Mouse (Mus musculus) lung, embryonic 14.5 days (tissue): ENCODE measurements around the gene Skiv2l. TPM values are rescaled to one million over a fixed set of nuclear protein-coding genes. Genes with fewer than 3 reads are reported as not detected.
"Not testable (repeated sequence)": the region's sequence is repeated elsewhere in the genome, so short reads cannot be mapped to it uniquely, and the experiment has no call there.

Experiments used
- ATAC-seq: fragments of 200-750 bp; cut with Nextera tagmentation; 2 replicates; pipeline ENCODE4 v1.8.0; 2017; ENCODE audit warnings: mild to moderate bottlenecking, moderate TSS enrichment, moderate library complexity; ENCODE audit not compliant: insufficient read depth
- DNase-seq: peaks from one replicate; pipeline ENCODE4 v3.0.0-alpha.2; 2015
- H3K27ac ChIP-seq: fragments of 300-500 bp; sonication (generic); 2 replicates; pipeline ENCODE4 v1.5.1; 2014; ENCODE audit warnings: low read depth, mild to moderate bottlenecking, moderate library complexity
- H3K27me3 ChIP-seq: fragments of 300-500 bp; sonication (generic); 2 replicates; pipeline ENCODE4 v1.6.1; 2014; ENCODE audit warnings: low read length, control low read depth; ENCODE audit not compliant: insufficient read depth
- H3K36me3 ChIP-seq: fragments of 300-500 bp; sonication (generic); 2 replicates; pipeline ENCODE4 v1.6.1; 2014; ENCODE audit warnings: control low read depth; ENCODE audit not compliant: insufficient read depth
- H3K4me1 ChIP-seq: fragments of 300-500 bp; sonication (generic); 2 replicates; pipeline ENCODE4 v1.6.1; 2014; ENCODE audit warnings: antibody characterized with exemption, control low read depth; ENCODE audit not compliant: insufficient read depth
- H3K4me2 ChIP-seq: fragments of 300-500 bp; sonication (generic); 2 replicates; pipeline ENCODE4 v1.6.1; 2014; ENCODE audit warnings: mild to moderate bottlenecking
- H3K4me3 ChIP-seq: fragments of 300-500 bp; sonication (generic); 2 replicates; pipeline ENCODE4 v1.5.1; 2014; ENCODE audit warnings: low read depth, low read length
- H3K9ac ChIP-seq: fragments of 300-500 bp; sonication (generic); 2 replicates; pipeline ENCODE4 v1.6.1; 2014
- H3K9me3 ChIP-seq: fragments of 300-500 bp; sonication (generic); 2 replicates; pipeline ENCODE4 v1.6.1; 2016; ENCODE audit warnings: low read depth, low read length, control low read depth
- CTCF ChIP-seq: IDR thresholded peaks from 2 replicates; pipeline ENCODE4 v1.5.1; 2016; ENCODE audit warnings: antibody characterized with exemption, low read depth
- WGBS: fragments of 180-500 bp; shearing (Covaris S2); extraction: QIAGEN DNeasy Blood & Tissue Kit; methylation state at CpG from one replicate; pipeline ENCODE4 v1.1.7; 2014; 5-methylcytosine and 5-hydroxymethylcytosine counted together
- microRNA-seq: library from miRNA; unstranded; fragments of <30 nt; microRNA quantifications from one replicate; pipeline ENCODE4, GENCODE M21; 2016; ENCODE audit warnings: borderline number of aligned reads
- polyA plus RNA-seq: library from polyadenylated mRNA; unstranded; fragments of >200 nt; fragmentation: Nextera tagmentation; extraction: Ambion mirVana; gene quantifications from 2 replicates; pipeline ENCODE4 v1.2.1, GENCODE M21; 2014

The Skiv2l gene
- polyA plus RNA-seq, 1 experiment from 2014 or later, result 50.3 TPM

DNA sequence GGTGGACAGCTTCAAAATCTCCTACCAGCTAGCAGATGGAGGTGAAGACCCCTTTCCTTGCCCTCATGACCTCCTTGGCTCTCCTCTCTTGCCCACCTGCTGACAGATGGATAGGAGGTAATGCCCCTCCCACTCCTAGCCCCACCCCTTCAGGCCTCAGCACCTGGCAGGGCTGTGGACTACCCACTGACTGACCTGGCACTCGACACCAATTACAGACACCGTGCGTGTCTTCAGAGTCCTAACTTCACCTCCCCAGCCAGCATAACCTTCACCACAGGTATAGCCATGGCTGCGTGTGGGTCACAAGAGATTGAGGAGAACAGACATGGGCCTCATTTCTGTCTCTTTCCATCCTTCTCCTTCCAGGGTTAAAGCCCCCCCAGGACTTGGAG lies 50.5 kb downstream of the Skiv2l start:
- no peak overlapping the region for H3K4me2 ChIP-seq
- no peak overlapping the region for H3K4me3 ChIP-seq
- WGBS, result 85% methylated on average over 4 of the region's 4 CpGs
- no peaks in the 10 kb centered on the region for H3K27me3 ChIP-seq
- no peaks in the 10 kb centered on the region for H3K4me1 ChIP-seq
- no peak for TF ChIP-seq CTCF
- no peak overlapping the region for H3K27ac ChIP-seq
- H3K9me3 ChIP-seq, result no peaks in the 10 kb centered on the region
- ATAC-seq (no peak), DNase-seq (no peak)
- no peaks in the 10 kb centered on the region for H3K36me3 ChIP-seq
- no peak overlapping the region for H3K9ac ChIP-seq

DNA sequence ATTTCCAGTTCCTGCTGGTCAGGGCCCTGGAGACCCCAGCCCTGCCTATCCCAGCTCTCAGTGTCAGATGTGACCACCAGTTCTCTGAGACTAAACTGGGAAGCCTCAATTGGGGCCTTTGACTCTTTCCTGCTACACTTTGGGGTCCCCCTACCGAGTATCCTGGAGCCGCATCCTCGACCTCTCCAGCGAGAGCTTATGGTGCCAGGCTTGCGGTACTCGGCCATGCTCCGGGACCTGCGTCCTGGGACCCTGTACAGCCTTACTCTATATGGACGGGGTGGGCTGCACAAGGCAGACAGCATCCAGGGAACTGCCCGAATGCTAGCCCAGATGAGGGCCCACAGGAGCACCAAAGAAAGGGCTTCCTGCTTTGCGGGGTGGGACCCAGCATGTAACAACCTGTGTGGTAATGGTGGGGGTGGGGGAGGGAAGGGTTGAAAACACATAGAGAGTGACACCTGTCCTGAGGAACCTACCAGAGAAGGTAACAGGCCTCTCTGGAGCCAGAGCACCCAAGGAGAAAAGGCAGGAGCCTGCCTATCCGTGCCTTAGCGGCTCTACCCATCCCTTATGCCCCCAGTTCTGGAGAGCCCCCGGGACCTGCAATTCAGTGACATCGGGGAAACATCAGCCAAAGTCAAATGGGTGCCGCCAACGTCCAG lies 51.0 kb downstream of the Skiv2l start:
- no peaks in the 10 kb centered on the region for H3K4me1 ChIP-seq
- H3K27me3 ChIP-seq, result no peaks in the 10 kb centered on the region
- DNase-seq (no peak), ATAC-seq (no peak)
- no peak overlapping the region for H3K27ac ChIP-seq
- H3K36me3 ChIP-seq, result no peaks in the 10 kb centered on the region
- 90% methylated on average over 14 of the region's 17 CpGs for WGBS
- no peak overlapping the region for H3K4me2 ChIP-seq
- no peak for TF ChIP-seq CTCF
- no peaks in the 10 kb centered on the region for H3K9me3 ChIP-seq
- no peak overlapping the region for H3K4me3 ChIP-seq
- no peak overlapping the region for H3K9ac ChIP-seq

DNA sequence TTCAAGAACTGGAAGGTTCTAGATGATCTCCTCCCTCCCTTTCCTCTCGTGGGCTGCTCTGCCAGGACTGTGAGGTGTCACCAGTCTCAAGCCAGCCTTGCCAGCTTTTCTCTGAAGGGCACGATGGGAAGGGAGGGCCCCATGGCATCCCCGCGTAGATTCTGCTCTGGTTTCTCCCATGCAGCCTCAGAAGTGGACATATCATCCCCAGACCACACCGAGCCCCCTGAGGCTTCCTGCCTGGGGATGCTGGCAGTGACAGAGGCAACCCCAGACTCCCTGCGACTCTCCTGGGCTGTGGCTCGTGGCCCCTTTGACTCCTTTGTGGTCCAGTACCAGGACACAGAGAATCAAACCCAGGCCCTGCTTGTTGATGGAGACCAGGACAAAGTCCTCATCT lies 51.9 kb downstream of the Skiv2l start:
- WGBS, result 72% methylated on average over 6 of the region's 7 CpGs
- H3K27me3 ChIP-seq, H3K9me3 ChIP-seq, H3K36me3 ChIP-seq, H3K4me1 ChIP-seq, H3K9ac ChIP-seq, H3K4me3 ChIP-seq, H3K4me2 ChIP-seq, ATAC-seq, H3K27ac ChIP-seq, DNase-seq: not testable (repeated sequence)

DNA sequence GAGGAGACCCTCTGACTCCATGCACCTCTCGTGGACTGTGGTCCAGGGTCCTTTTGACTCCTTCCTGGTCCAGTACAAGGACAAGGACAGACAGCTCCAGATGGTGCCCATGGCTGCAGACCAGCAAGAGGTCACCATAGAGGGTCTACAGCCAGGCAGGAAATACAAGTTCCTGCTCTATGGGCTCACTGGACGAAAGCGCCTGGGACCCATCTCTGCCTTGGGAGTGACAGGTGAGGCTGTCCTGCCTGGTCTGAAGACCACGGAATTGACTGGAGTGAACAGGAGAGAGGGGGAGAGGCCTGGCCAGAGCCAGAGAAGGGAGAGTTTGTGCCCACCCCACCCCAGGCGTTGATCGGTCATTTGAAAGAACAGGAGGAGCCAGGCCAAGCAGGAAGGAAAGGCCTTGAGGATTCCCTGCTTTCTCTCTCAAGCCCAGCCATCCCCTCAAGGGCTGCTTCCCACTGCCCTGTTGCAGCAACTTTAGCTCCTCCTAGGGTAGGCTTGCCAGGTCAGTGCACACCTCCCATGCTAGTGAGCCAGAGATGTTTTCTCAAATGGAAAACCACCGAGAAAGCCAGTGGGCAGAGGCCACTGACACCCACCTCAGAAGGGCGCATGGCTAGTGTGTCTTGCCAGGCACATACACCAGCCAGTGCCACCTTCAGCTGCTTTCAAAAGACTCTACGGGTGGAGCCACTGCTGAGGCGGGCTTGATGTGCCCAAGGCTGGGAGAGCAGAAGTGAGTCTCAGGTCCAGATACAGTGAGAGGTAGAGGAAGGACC lies 52.6 kb downstream of the Skiv2l start:
- DNase-seq, H3K4me2 ChIP-seq, H3K4me1 ChIP-seq, H3K9me3 ChIP-seq, H3K27me3 ChIP-seq, H3K27ac ChIP-seq, H3K9ac ChIP-seq, ATAC-seq, H3K4me3 ChIP-seq, H3K36me3 ChIP-seq: not testable (repeated sequence)
- WGBS, result 81% methylated on average over 10 of the region's 10 CpGs

DNA sequence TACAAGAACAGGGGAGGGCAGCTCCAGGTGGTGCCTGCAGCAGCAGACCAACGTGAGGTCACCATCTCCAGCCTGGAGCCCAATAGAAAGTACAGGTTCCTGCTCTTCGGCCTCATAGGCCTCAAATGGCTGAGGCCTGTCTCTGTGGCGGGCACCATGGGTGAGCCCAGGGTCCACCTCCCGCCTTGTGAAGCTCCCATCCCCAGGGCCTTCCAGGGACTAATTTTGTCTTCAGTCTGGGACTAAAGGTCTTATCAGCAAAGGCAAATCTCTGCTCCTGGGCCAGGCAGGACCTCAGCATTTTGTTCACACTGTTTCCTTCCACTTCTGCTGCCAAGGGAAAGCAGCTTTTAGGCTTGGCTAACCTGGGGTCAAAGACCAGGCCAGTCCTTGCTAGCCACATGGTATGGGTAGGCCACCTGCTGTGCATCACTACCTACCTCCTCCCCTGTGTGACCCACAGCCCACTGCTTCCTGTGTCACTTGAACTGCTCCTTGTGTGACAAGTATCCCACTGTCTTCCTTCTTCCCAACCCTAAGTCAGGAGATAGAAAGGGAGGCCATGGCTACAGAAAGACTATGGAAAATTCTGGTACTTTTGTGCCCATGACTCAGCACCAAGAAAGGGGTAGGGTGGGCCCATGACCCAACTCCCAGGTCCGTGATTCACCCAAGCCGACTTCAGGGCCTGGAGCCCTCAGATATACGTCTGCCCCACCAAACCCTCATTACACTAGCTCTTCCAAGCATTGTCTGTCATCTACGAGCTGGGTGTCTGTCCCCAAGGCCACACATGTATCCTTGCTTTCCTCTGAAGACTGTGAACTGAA lies 53.5 kb downstream of the Skiv2l start:
- H3K4me1 ChIP-seq, result no peaks in the 10 kb centered on the region
- no peaks in the 10 kb centered on the region for H3K36me3 ChIP-seq
- ATAC-seq (no peak), DNase-seq (no peak)
- H3K9ac ChIP-seq, result no peak overlapping the region
- no peaks in the 10 kb centered on the region for H3K27me3 ChIP-seq
- no peak for TF ChIP-seq CTCF
- H3K27ac ChIP-seq, result no peak overlapping the region
- no peaks in the 10 kb centered on the region for H3K9me3 ChIP-seq
- no peak overlapping the region for H3K4me2 ChIP-seq
- WGBS, result 86% methylated on average over 8 of the region's 8 CpGs
- H3K4me3 ChIP-seq, result no peak overlapping the region

DNA sequence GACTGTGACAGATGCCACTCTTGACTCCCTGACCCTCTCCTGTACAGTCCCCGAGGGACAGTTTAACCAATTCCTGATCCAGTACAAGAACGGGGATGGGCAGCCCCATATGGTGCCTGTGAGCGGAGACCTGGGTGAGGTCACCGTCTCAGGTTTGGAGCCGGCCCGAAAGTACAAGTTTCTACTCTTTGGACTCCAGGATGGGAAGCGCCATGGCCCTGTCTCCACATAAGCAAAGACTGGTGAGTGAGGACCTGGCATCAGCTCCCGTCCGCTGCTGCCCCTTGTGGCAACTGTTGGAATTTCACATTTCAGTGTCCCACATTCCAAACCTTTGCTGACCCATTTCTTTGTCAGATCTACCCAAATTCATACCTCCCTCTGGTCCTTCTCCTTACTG lies 54.4 kb downstream of the Skiv2l start:
- Histone ChIP-seq H3K4me1 (no peaks in the 10 kb centered on the region), H3K4me3 (no peak overlapping the region), H3K9ac (no peak overlapping the region), H3K27me3 (no peaks in the 10 kb centered on the region), H3K4me2 (no peak overlapping the region), H3K27ac (no peak overlapping the region), H3K9me3 (no peaks in the 10 kb centered on the region), H3K36me3 (no peaks in the 10 kb centered on the region)
- peak; percentile 61 for TF ChIP-seq CTCF
- DNase-seq (peak; percentile 61), ATAC-seq (no peak)
- 62% methylated on average over 9 of the region's 9 CpGs for WGBS

DNA sequence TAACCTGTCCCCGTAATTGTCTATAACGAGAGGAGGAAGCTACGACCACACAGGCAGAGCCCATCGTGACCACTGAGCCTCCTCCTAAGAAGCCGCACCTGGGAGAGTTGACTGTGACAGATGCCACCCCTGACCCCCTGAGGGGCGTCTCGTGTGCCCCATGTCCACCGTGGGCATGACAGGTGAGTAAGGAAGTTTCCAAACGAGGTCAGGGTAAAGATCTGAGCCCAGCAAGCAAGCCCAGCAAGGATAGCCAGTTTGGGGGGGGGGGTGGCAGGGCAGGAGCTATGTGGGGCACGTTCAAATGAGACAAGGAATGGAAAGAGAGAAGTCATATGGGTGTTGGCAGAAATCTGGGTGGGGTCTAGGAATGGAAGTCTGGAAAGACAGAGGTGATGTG lies 55.0 kb downstream of the Skiv2l start:
- 81% methylated on average over 10 of the region's 10 CpGs for WGBS
- no peak overlapping the region for H3K4me3 ChIP-seq

More for the DNA sequence above, 55.0 kb downstream of the Skiv2l start:
- no peaks in the 10 kb centered on the region for H3K4me1 ChIP-seq
- DNase-seq (no peak), ATAC-seq (no peak)
- H3K4me2 ChIP-seq, result no peak overlapping the region
- no peaks in the 10 kb centered on the region for H3K9me3 ChIP-seq
- H3K36me3 ChIP-seq, result no peaks in the 10 kb centered on the region
- no peak overlapping the region for H3K9ac ChIP-seq
- TF ChIP-seq CTCF, result no peak
- no peak overlapping the region for H3K27ac ChIP-seq
- H3K27me3 ChIP-seq, result no peaks in the 10 kb centered on the region

Small RNA genes within 50 kb of the gene (microRNA-seq; reads per million reads assigned to microRNA genes)
- gene Mir6970 (not detected), gene Mir6971 (2.1 reads per million), gene Mir6972 (not detected)

Other genes starting within 250 kb of the Skiv2l start
- gene Rnf5, start 246.5 kb downstream of the Skiv2l start, polyA plus RNA-seq, result 78.7 and 84.9 TPM in 2 replicates
- gene Agpat1, start 245.9 kb downstream of the Skiv2l start, polyA plus RNA-seq, result 52.5 and 54.1 TPM in 2 replicates
- gene Egfl8, start 234.2 kb downstream of the Skiv2l start, polyA plus RNA-seq, result 1.5 and 2.1 TPM in 2 replicates
- gene Ppt2, start 221.7 kb downstream of the Skiv2l start, polyA plus RNA-seq, result 24.5 and 25.6 TPM in 2 replicates
- 0.14 TPM in 1 of 2 replicates, not detected in the other for gene Prrt1, start 220.7 kb downstream of the Skiv2l start, polyA plus RNA-seq
- 9.7 and 11.1 TPM in 2 replicates for gene Fkbpl, start 205.4 kb downstream of the Skiv2l start, polyA plus RNA-seq
- gene Atf6b, start 203.1 kb downstream of the Skiv2l start, polyA plus RNA-seq, result 66.5 and 74.8 TPM in 2 replicates
- gene Tnxb, start 179.7 kb downstream of the Skiv2l start, polyA plus RNA-seq, result 0.38 and 0.45 TPM in 2 replicates
- gene C4b, start 106.3 kb downstream of the Skiv2l start, polyA plus RNA-seq, result not detected in 2 replicates
- not detected in 2 replicates for gene Cyp21a1, start 45.6 kb downstream of the Skiv2l start, polyA plus RNA-seq
- gene Stk19, start 13.3 kb downstream of the Skiv2l start, polyA plus RNA-seq, result 22.2 and 25.0 TPM in 2 replicates
- gene Dxo, start 13.2 kb downstream of the Skiv2l start, polyA plus RNA-seq, result 56.0 and 71.5 TPM in 2 replicates
- 110 and 115 TPM in 2 replicates for gene Nelfe, start 181 bp upstream of the Skiv2l start, polyA plus RNA-seq
- gene Cfb, start 12.3 kb upstream of the Skiv2l start, polyA plus RNA-seq, result 1.8 and 2.5 TPM in 2 replicates
- 0.81 and 1.2 TPM in 2 replicates for gene Zbtb12, start 29.3 kb upstream of the Skiv2l start, polyA plus RNA-seq
- not detected in 2 replicates for gene Gm20547, start 31.8 kb upstream of the Skiv2l start, polyA plus RNA-seq
- 1.3 and 1.4 TPM in 2 replicates for gene C2, start 48.1 kb upstream of the Skiv2l start, polyA plus RNA-seq
- gene Ehmt2, start 48.3 kb upstream of the Skiv2l start, polyA plus RNA-seq, result 64.1 and 71.0 TPM in 2 replicates
- 0.42 and 0.55 TPM in 2 replicates for gene Slc44a4, start 64.3 kb upstream of the Skiv2l start, polyA plus RNA-seq
- gene Neu1, start 81.0 kb upstream of the Skiv2l start, polyA plus RNA-seq, result 10.6 and 11.6 TPM in 2 replicates
- 0.16 and 0.35 TPM in 2 replicates for gene Hspa1b, start 109.0 kb upstream of the Skiv2l start, polyA plus RNA-seq
- 1.3 TPM in 1 of 2 replicates, not detected in the other for gene Gm20481, start 119.7 kb upstream of the Skiv2l start, polyA plus RNA-seq
- 2.0 and 2.1 TPM in 2 replicates for gene Hspa1a, start 121.9 kb upstream of the Skiv2l start, polyA plus RNA-seq
- 0.83 and 1.1 TPM in 2 replicates for gene Hspa1l, start 122.5 kb upstream of the Skiv2l start, polyA plus RNA-seq
- gene Lsm2, start 131.7 kb upstream of the Skiv2l start, polyA plus RNA-seq, result 241 and 265 TPM in 2 replicates
- gene Vars, start 150.8 kb upstream of the Skiv2l start, polyA plus RNA-seq, result 135 and 161 TPM in 2 replicates
- 0.11 and 0.47 TPM in 2 replicates for gene Vwa7, start 166.4 kb upstream of the Skiv2l start, polyA plus RNA-seq
- gene Sapcd1, start 177.8 kb upstream of the Skiv2l start, polyA plus RNA-seq, result 16.1 and 17.2 TPM in 2 replicates
- 4.2 and 4.6 TPM in 2 replicates for gene Msh5, start 196.5 kb upstream of the Skiv2l start, polyA plus RNA-seq
- 67.1 and 73.6 TPM in 2 replicates for gene Clic1, start 199.8 kb upstream of the Skiv2l start, polyA plus RNA-seq
- 319 and 338 TPM in 2 replicates for gene Ddah2, start 208.8 kb upstream of the Skiv2l start, polyA plus RNA-seq
- gene Ly6g6c, start 215.2 kb upstream of the Skiv2l start, polyA plus RNA-seq, result 0.38 TPM in 1 of 2 replicates, not detected in the other
- gene Mpig6b, start 216.0 kb upstream of the Skiv2l start, polyA plus RNA-seq, result 0.95 and 1.4 TPM in 2 replicates
- 0.39 and 0.43 TPM in 2 replicates for gene Ly6g6e, start 226.7 kb upstream of the Skiv2l start, polyA plus RNA-seq
- gene Ly6g6d, start 227.9 kb upstream of the Skiv2l start, polyA plus RNA-seq, result 2.7 and 4.0 TPM in 2 replicates
- 0.49 and 0.96 TPM in 2 replicates for gene Ly6g6f, start 235.4 kb upstream of the Skiv2l start, polyA plus RNA-seq
- 79.7 and 80.9 TPM in 2 replicates for gene Abhd16a, start 239.1 kb upstream of the Skiv2l start, polyA plus RNA-seq